Mouse (Mus musculus) CH12F3 (cell line): ENCODE measurements around the gene Itgb2l.
"Not testable (repeated sequence)": the region's sequence is repeated elsewhere in the genome, so short reads cannot be mapped to it uniquely, and the experiment has no call there.

Experiments used
- in situ Hi-C: fragments of 300-500 bp; cut with MboI; formaldehyde crosslinking; loops from 2 replicates; pipeline ENCODE4 v1.14.3; 2020; ENCODE audit warnings: low sequenced_read_pairs

The Itgb2l gene

GRCm38 (mm10) chr16:96443468-96443867 is at the start of gene Itgb2l:
TSS of gene Itgb2l (minus strand) at chr16:96443619.
- in situ Hi-C loops: no loop called here

- in situ Hi-C loops: no loop called here
Measured at GRCm38 (mm10) chr16:96491530-96491929, 48.1 kb upstream of the Itgb2l start.

GRCm38 (mm10) chr16:96488038-96488437 is 44.6 kb upstream of the Itgb2l start:
- in situ Hi-C loops: no loop called here

GRCm38 (mm10) chr16:96487007-96487684 is 43.7 kb upstream of the Itgb2l start:
- in situ Hi-C loops: no loop called here

- in situ Hi-C loops: no loop called here
Measured at GRCm38 (mm10) chr16:96481791-96482190, 38.4 kb upstream of the Itgb2l start.

- in situ Hi-C loops: loop anchor here (10.0 kb wide), 2 partner anchors 141 to 201 kb away; no protein-coding TSS in a partner anchor
Measured at GRCm38 (mm10) chr16:96474185-96474584, 30.8 kb upstream of the Itgb2l start.

- in situ Hi-C loops: loop anchor here (10.0 kb wide), 2 partner anchors 142 to 202 kb away; no protein-coding TSS in a partner anchor
Measured at GRCm38 (mm10) chr16:96472816-96473215, 29.4 kb upstream of the Itgb2l start.

- in situ Hi-C loops: loop anchor here (10.0 kb wide), 2 partner anchors 142 to 202 kb away; no protein-coding TSS in a partner anchor
Measured at GRCm38 (mm10) chr16:96472361-96472760, 28.9 kb upstream of the Itgb2l start.

GRCm38 (mm10) chr16:96469640-96470039 is 26.2 kb upstream of the Itgb2l start:
- in situ Hi-C loops: loop anchor here (10.0 kb wide), 2 partner anchors 145 to 205 kb away; no protein-coding TSS in a partner anchor

GRCm38 (mm10) chr16:96468698-96469097 is 25.3 kb upstream of the Itgb2l start:
- in situ Hi-C loops: no loop called here

- in situ Hi-C loops: no loop called here
Measured at GRCm38 (mm10) chr16:96468011-96468410, 24.6 kb upstream of the Itgb2l start.

GRCm38 (mm10) chr16:96467445-96467844 is 24.0 kb upstream of the Itgb2l start, which contains the start of gene Pcp4:
TSS of gene Pcp4 (plus strand) at chr16:96467606.
- in situ Hi-C loops: no loop called here

- in situ Hi-C loops: no loop called here
Measured at GRCm38 (mm10) chr16:96460788-96461187, 17.4 kb upstream of the Itgb2l start.

- in situ Hi-C loops: no loop called here
Measured at GRCm38 (mm10) chr16:96459356-96459755, 15.9 kb upstream of the Itgb2l start.

GRCm38 (mm10) chr16:96457612-96458011 is 14.2 kb upstream of the Itgb2l start:
- in situ Hi-C loops: no loop called here

- in situ Hi-C loops: no loop called here
Measured at GRCm38 (mm10) chr16:96454086-96454485, 10.7 kb upstream of the Itgb2l start.

- in situ Hi-C loops: not testable (repeated sequence)
Measured at GRCm38 (mm10) chr16:96450871-96451270, 7.5 kb upstream of the Itgb2l start.

GRCm38 (mm10) chr16:96441826-96442225 is 1.6 kb downstream of the Itgb2l start:
- in situ Hi-C loops: no loop called here

GRCm38 (mm10) chr16:96440871-96441270 is 2.5 kb downstream of the Itgb2l start:
- in situ Hi-C loops: no loop called here

- in situ Hi-C loops: no loop called here
Measured at GRCm38 (mm10) chr16:96439682-96440081, 3.7 kb downstream of the Itgb2l start.

GRCm38 (mm10) chr16:96438946-96439345 is 4.5 kb downstream of the Itgb2l start:
- in situ Hi-C loops: no loop called here

GRCm38 (mm10) chr16:96434024-96434785 is 9.2 kb downstream of the Itgb2l start:
- in situ Hi-C loops: no loop called here
